Mouse (Mus musculus) liver, embryonic 14.5 days (tissue): ENCODE results near the gene Samd14.

Experiments
- CTCF ChIP-seq: IDR thresholded peaks from 2 replicates; pipeline ENCODE4 v1.5.1; 2016; ENCODE audit warnings: antibody characterized with exemption, low read depth, control low read depth
- EP300 ChIP-seq: IDR thresholded peaks from 2 replicates; pipeline ENCODE4 v1.6.1; 2016; ENCODE audit warnings: antibody characterized with exemption, low read depth

GRCm38 (mm10) chr11:94994208-94994814, 15.4 kb upstream of the Samd14 start:
- TF ChIP-seq CTCF (no peak), EP300 (0 out of 2 replicates have a peak, but pooled peaks have one; percentile 45)
